Mouse (Mus musculus): ENCODE measurements around the gene Serpinc1. TPM values are rescaled to one million over a fixed set of nuclear protein-coding genes. Genes with fewer than 3 reads are reported as not detected.

Gene Serpinc1
- polyA plus RNA-seq (2012; rRNA removed; ENCODE audit: low replicate concordance) = 1.8 and 12.0 TPM in 2 replicates

GRCm38 (mm10) chr1:160978071-160978735 lies at the start of gene Serpinc1:
Gene Serpinc1 (plus strand): TSS chr1:160978585.

DNA sequence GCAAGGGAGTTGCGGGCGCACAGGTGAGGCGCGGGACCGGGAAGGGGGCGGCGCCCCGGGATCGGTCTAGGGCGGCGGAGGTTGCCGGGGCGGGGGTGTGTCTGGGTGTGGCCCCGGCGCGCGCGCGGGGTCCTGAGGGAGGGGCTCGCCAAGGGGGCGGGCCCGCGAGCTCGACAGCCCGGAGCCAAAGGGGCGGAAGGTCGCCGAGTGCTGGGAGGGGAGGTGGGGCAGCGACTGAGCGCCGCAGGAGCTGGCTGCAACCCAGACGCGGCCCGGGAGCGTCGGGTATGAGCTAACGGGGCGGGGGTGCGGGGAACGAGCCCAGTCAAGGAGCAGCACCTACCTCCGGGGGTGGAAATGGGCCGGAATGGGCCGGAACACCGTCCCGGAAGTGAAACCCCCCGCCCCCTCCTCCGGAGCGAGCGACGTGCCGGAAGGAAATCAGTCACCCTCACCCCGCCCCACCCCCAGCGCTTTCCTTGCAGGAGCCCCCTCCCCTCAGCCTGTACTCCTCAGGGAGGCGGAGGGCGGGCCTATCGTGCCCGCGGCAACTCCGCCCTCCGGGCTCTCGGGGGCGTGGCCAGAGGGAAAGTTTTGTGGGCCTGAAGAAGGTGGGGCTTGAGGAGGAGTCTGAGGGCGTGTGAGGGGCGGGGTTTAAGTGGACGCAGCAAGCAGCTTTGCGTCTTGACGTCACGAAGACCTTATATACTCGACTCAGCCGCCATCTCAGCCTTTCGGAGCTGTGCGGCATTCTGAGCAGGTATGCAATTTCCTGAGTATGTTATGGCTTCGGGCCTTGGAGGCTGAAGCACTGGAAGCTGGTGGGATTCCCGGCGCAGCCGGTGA lies 56.3 kb downstream of the Serpinc1 start, which contains the start of gene Zbtb37:
Zbtb37 (minus strand) TSS at position 415 of the 846 bp plus-strand sequence.

Other genes starting within 250 kb of the Serpinc1 start
- 9.3 and 16.4 TPM in 2 replicates for gene Rabgap1l, start 185.4 kb upstream of the Serpinc1 start, polyA plus RNA-seq (2012; rRNA removed; ENCODE audit: low replicate concordance)
- 18.5 and 34.3 TPM in 2 replicates for gene Rc3h1, start 72.2 kb upstream of the Serpinc1 start, polyA plus RNA-seq (2012; rRNA removed; ENCODE audit: low replicate concordance)
- 1.5 and 2.8 TPM in 2 replicates for gene Zbtb37, start 56.3 kb downstream of the Serpinc1 start, polyA plus RNA-seq (2012; rRNA removed; ENCODE audit: low replicate concordance)
- gene Dars2, start 92.1 kb downstream of the Serpinc1 start, polyA plus RNA-seq (2012; rRNA removed; ENCODE audit: low replicate concordance) = 9.3 and 20.5 TPM in 2 replicates
- gene Cenpl, start 92.1 kb downstream of the Serpinc1 start, polyA plus RNA-seq (2012; rRNA removed; ENCODE audit: low replicate concordance) = 0.50 and 1.7 TPM in 2 replicates
- gene Klhl20, start 152.9 kb downstream of the Serpinc1 start, polyA plus RNA-seq (2012; rRNA removed; ENCODE audit: low replicate concordance) = 5.8 and 12.9 TPM in 2 replicates
- not detected in 2 replicates for gene Ankrd45, start 164.1 kb downstream of the Serpinc1 start, polyA plus RNA-seq (2012; rRNA removed; ENCODE audit: low replicate concordance)
- gene Tex50, start 180.7 kb downstream of the Serpinc1 start, polyA plus RNA-seq (2012; rRNA removed; ENCODE audit: low replicate concordance) = not detected in 2 replicates